Mouse (Mus musculus): Measurements from ENCODE around the gene Tac2.
"Not testable (repeated sequence)": the region's sequence is repeated elsewhere in the genome, so short reads cannot be mapped to it uniquely, and the experiment has no call there.

The Tac2 gene

GRCm38 (mm10) chr10:127759181-127760110 is 35.2 kb downstream of the Tac2 start, which contains the start of the genes Rdh1 and Rdh16f1:
Gene Rdh1 (plus strand): TSS chr10:127759721.
Gene Rdh16f1 (plus strand): TSS chr10:127759787.
- DNase-seq (ENCODE audit: low spot score in 2 of 2): peak in 1 of 2 experiments; percentile 4

GRCm38 (mm10) chr10:127762926-127763325 is 38.6 kb downstream of the Tac2 start:
- not testable (repeated sequence) for DNase-seq (ENCODE audit: low spot score in 2 of 2)

GRCm38 (mm10) chr10:127763914-127764680 is 39.8 kb downstream of the Tac2 start:
- DNase-seq (ENCODE audit: low spot score in 2 of 2): no peak

- DNase-seq (ENCODE audit: low spot score in 2 of 2): no peak
Observed at GRCm38 (mm10) chr10:127766564-127766963, 42.3 kb downstream of the Tac2 start.

GRCm38 (mm10) chr10:127776011-127776410 is 51.7 kb downstream of the Tac2 start, which contains the start of gene Rdh9:
Gene Rdh9 (plus strand): TSS chr10:127776386.
- no peak for DNase-seq (ENCODE audit: low spot score in 2 of 2)
